Mouse (Mus musculus) heart, adult 11 months (tissue): ENCODE results near the gene Etl4.
A peak's percentile ranks its signal among the peaks of the same experiment; 100 is the strongest.

Experiments used
- DNase-seq: peaks from one replicate; pipeline ENCODE4 v3.0.0; 2022

Gene Etl4

GRCm38 (mm10) chr2:20525879-20526593 lies 616.5 kb downstream of the Etl4 start:
- peak; percentile 97 for DNase-seq

GRCm38 (mm10) chr2:20526856-20527255 lies 617.3 kb downstream of the Etl4 start:
- peak; percentile 80 for DNase-seq

GRCm38 (mm10) chr2:20532623-20533022 lies 623.0 kb downstream of the Etl4 start:
- peak; percentile 28 for DNase-seq

- DNase-seq: peak; percentile 43
These were observed 628.2 kb downstream of the Etl4 start for GRCm38 (mm10) chr2:20537785-20538184.

GRCm38 (mm10) chr2:20538871-20539270 lies 629.3 kb downstream of the Etl4 start:
- peak; percentile 57 for DNase-seq

GRCm38 (mm10) chr2:20541261-20541660 lies 631.7 kb downstream of the Etl4 start:
- no peak for DNase-seq

- peak; percentile 72 for DNase-seq
These were observed 632.7 kb downstream of the Etl4 start for GRCm38 (mm10) chr2:20542286-20542685.

- DNase-seq: peak; percentile 72
These were observed 636.0 kb downstream of the Etl4 start for GRCm38 (mm10) chr2:20545624-20546023.

GRCm38 (mm10) chr2:20546496-20547348 lies 637.1 kb downstream of the Etl4 start:
- DNase-seq: peak; percentile 90

- peak; percentile 55 for DNase-seq
These were observed 637.7 kb downstream of the Etl4 start for GRCm38 (mm10) chr2:20547349-20547677.

GRCm38 (mm10) chr2:20547686-20548624 lies 638.4 kb downstream of the Etl4 start:
- peak; percentile 50 for DNase-seq

GRCm38 (mm10) chr2:20549065-20549464 lies 639.5 kb downstream of the Etl4 start:
- no peak for DNase-seq

GRCm38 (mm10) chr2:20549996-20550395 lies 640.4 kb downstream of the Etl4 start:
- DNase-seq: peak; percentile 57

- DNase-seq: peak; percentile 42
These were observed 646.1 kb downstream of the Etl4 start for GRCm38 (mm10) chr2:20555706-20556105.

GRCm38 (mm10) chr2:20559083-20559482 lies 649.5 kb downstream of the Etl4 start:
- peak; percentile 53 for DNase-seq

- DNase-seq: peak; percentile 86
These were observed 650.1 kb downstream of the Etl4 start for GRCm38 (mm10) chr2:20559723-20560122.

GRCm38 (mm10) chr2:20560581-20560980 lies 651.0 kb downstream of the Etl4 start:
- DNase-seq: peak; percentile 59

GRCm38 (mm10) chr2:20563036-20563435 lies 653.5 kb downstream of the Etl4 start:
- DNase-seq: peak; percentile 86

GRCm38 (mm10) chr2:20568456-20568855 lies 658.9 kb downstream of the Etl4 start:
- peak; percentile 3 for DNase-seq

- no peak for DNase-seq
These were observed 662.4 kb downstream of the Etl4 start for GRCm38 (mm10) chr2:20571940-20572339.

GRCm38 (mm10) chr2:20580331-20580730 lies 670.8 kb downstream of the Etl4 start:
- DNase-seq: peak; percentile 59

GRCm38 (mm10) chr2:20583032-20583431 lies 673.5 kb downstream of the Etl4 start:
- DNase-seq: peak; percentile 16
